Mouse (Mus musculus) intestine, embryonic 16.5 days (tissue): ENCODE measurements around the gene Rnd2. TPM values are rescaled to one million over a fixed set of nuclear protein-coding genes. Genes with fewer than 3 reads are reported as not detected.
"Not testable (repeated sequence)": the region's sequence is repeated elsewhere in the genome, so short reads cannot be mapped to it uniquely, and the experiment has no call there.

Experiments used
- ATAC-seq: fragments of 200-750 bp; cut with Nextera tagmentation; 2 replicates; pipeline ENCODE4 v1.8.0; 2017; ENCODE audit warnings: moderate TSS enrichment, moderate library complexity
- H3K27ac ChIP-seq: fragments of 300-500 bp; sonication (generic); 2 replicates; pipeline ENCODE4 v1.5.1; 2014; ENCODE audit warnings: mild to moderate bottlenecking, low read length
- H3K27me3 ChIP-seq: fragments of 300-500 bp; sonication (generic); replicated peaks from 2 replicates; pipeline ENCODE4 v1.6.1; 2014; ENCODE audit warnings: low read length, control low read depth, mixed read lengths; ENCODE audit not compliant: control insufficient read depth, insufficient read depth
- H3K36me3 ChIP-seq: fragments of 300-500 bp; sonication (generic); 2 replicates; pipeline ENCODE4 v1.6.1; 2014; ENCODE audit warnings: low read length, control low read depth; ENCODE audit not compliant: control insufficient read depth, insufficient read depth
- H3K4me1 ChIP-seq: fragments of 300-500 bp; sonication (generic); 2 replicates; pipeline ENCODE4 v1.6.1; 2014; ENCODE audit warnings: low read length, control low read depth, mixed read lengths; ENCODE audit not compliant: control insufficient read depth, insufficient read depth
- H3K4me2 ChIP-seq: fragments of 300-500 bp; sonication (generic); 2 replicates; pipeline ENCODE4 v1.6.1; 2014; ENCODE audit warnings: low read depth, low read length, control low read depth
- H3K4me3 ChIP-seq: fragments of 300-500 bp; sonication (generic); 2 replicates; pipeline ENCODE4 v1.5.1; 2014; ENCODE audit warnings: mild to moderate bottlenecking, low read length
- H3K9ac ChIP-seq: fragments of 300-500 bp; sonication (generic); 2 replicates; pipeline ENCODE4 v1.6.1; 2014; ENCODE audit warnings: low read depth, low read length
- H3K9me3 ChIP-seq: fragments of 300-500 bp; sonication (generic); 2 replicates; pipeline ENCODE4 v1.6.1; 2016; ENCODE audit warnings: low read length, control low read depth; ENCODE audit not compliant: control insufficient read depth
- WGBS: fragments of 180-500 bp; shearing (Covaris S2); extraction: QIAGEN DNeasy Blood & Tissue Kit; methylation state at CpG from one replicate; pipeline ENCODE4 v1.1.7; 2014; 5-methylcytosine and 5-hydroxymethylcytosine counted together
- polyA plus RNA-seq: library from polyadenylated mRNA; unstranded; fragments of >200 nt; fragmentation: Nextera tagmentation; extraction: Ambion mirVana; gene quantifications from 2 replicates; pipeline ENCODE4 v1.2.1, GENCODE M21; 2015

Gene Rnd2
- polyA plus RNA-seq, 1 experiment from 2014 or later = 21.0 TPM

GRCm38 (mm10) chr11:101424925-101425813, 39.6 kb upstream of the Rnd2 start, which contains the start of the genes Rundc1 and Ptges3l:
Rundc1 (plus strand) TSS chr11:101425085.
Ptges3l (minus strand) TSS chr11:101425333.
- under 1% methylated on average over 81 of the region's 81 CpGs for whole genome bisulfite sequencing
- Histone ChIP-seq H3K27ac (peak within 1 kb of the TSS; percentile 92), H3K9ac (peak within 1 kb of the TSS; percentile 94), H3K4me3 (peak within 1 kb of the TSS; percentile 97), H3K4me1 (peaks cover 19% of the 10 kb centered on the region), H3K36me3 (peaks cover under 1% of the 10 kb centered on the region; the same call in 1 of the 2 replicates), H3K27me3 (no peaks in the 10 kb centered on the region), H3K9me3 (no peaks in the 10 kb centered on the region), H3K4me2 (peak within 1 kb of the TSS; percentile 88)
- peak; percentile 95 for ATAC-seq

- Histone ChIP-seq H3K27ac (no peak overlapping the region), H3K9ac (peak overlapping the region; percentile 94), H3K27me3 (no peaks in the 10 kb centered on the region), H3K4me2 (peak overlapping the region; percentile 88), H3K9me3 (no peaks in the 10 kb centered on the region), H3K4me1 (peaks cover 19% of the 10 kb centered on the region), H3K4me3 (peak overlapping the region; percentile 97), H3K36me3 (peaks cover 5% of the 10 kb centered on the region; the same call in 1 of the 2 replicates)
- ATAC-seq = no peak
- 50% methylated on average over 8 of the region's 8 CpGs for WGBS
These were observed 38.6 kb upstream of the Rnd2 start for GRCm38 (mm10) chr11:101426165-101426564.

GRCm38 (mm10) chr11:101431327-101431726, 33.5 kb upstream of the Rnd2 start:
- Histone ChIP-seq H3K9me3 (no peaks in the 10 kb centered on the region), H3K36me3 (peaks cover 12% of the 10 kb centered on the region), H3K27ac (no peak overlapping the region), H3K4me2 (no peak overlapping the region), H3K27me3 (no peaks in the 10 kb centered on the region), H3K9ac (no peak overlapping the region), H3K4me1 (peaks cover 7% of the 10 kb centered on the region), H3K4me3 (no peak overlapping the region)
- no peak for ATAC-seq
- WGBS = 91% methylated on average over 9 of the region's 9 CpGs

GRCm38 (mm10) chr11:101433396-101433795, 31.4 kb upstream of the Rnd2 start:
- no peak for ATAC-seq
- Histone ChIP-seq H3K4me2 (no peak overlapping the region), H3K9me3 (no peaks in the 10 kb centered on the region), H3K36me3 (peaks cover 12% of the 10 kb centered on the region), H3K4me1 (no peaks in the 10 kb centered on the region), H3K9ac (no peak overlapping the region), H3K27me3 (no peaks in the 10 kb centered on the region), H3K4me3 (no peak overlapping the region), H3K27ac (no peak overlapping the region)
- WGBS = 90% methylated on average over 13 of the region's 13 CpGs

GRCm38 (mm10) chr11:101435831-101436230, 29.0 kb upstream of the Rnd2 start:
- Histone ChIP-seq H3K27me3 (no peaks in the 10 kb centered on the region), H3K4me3 (no peak overlapping the region), H3K27ac (no peak overlapping the region), H3K36me3 (peaks cover 7% of the 10 kb centered on the region), H3K9me3 (no peaks in the 10 kb centered on the region), H3K9ac (no peak overlapping the region), H3K4me2 (no peak overlapping the region), H3K4me1 (no peaks in the 10 kb centered on the region)
- WGBS = 75% methylated on average over 4 of the region's 4 CpGs
- no peak for ATAC-seq

GRCm38 (mm10) chr11:101436916-101437315, 27.9 kb upstream of the Rnd2 start:
- no peak overlapping the region for H3K4me2 ChIP-seq
- H3K27ac ChIP-seq = no peak overlapping the region
- H3K4me1 ChIP-seq = no peaks in the 10 kb centered on the region
- H3K27me3 ChIP-seq = no peaks in the 10 kb centered on the region
- peaks cover 7% of the 10 kb centered on the region for H3K36me3 ChIP-seq
- no peak overlapping the region for H3K4me3 ChIP-seq
- H3K9me3 ChIP-seq = no peaks in the 10 kb centered on the region
- no peak overlapping the region for H3K9ac ChIP-seq
- no peak for ATAC-seq
- whole genome bisulfite sequencing = 84% methylated on average over 4 of the region's 4 CpGs

- not testable (repeated sequence) for H3K9me3 ChIP-seq, H3K36me3 ChIP-seq, H3K27me3 ChIP-seq, H3K9ac ChIP-seq, H3K4me1 ChIP-seq, ATAC-seq, H3K27ac ChIP-seq, H3K4me2 ChIP-seq, H3K4me3 ChIP-seq
- WGBS = 57% methylated on average over 3 of the region's 3 CpGs
These were observed 26.8 kb upstream of the Rnd2 start for GRCm38 (mm10) chr11:101438006-101438405.

- Histone ChIP-seq H3K4me2 (peak overlapping the region; percentile 62), H3K36me3 (peaks cover 13% of the 10 kb centered on the region), H3K4me3 (peak overlapping the region; percentile 35), H3K4me1 (peaks cover 17% of the 10 kb centered on the region)
- H3K27ac ChIP-seq, H3K9ac ChIP-seq, H3K27me3 ChIP-seq, H3K9me3 ChIP-seq, ATAC-seq: not testable (repeated sequence)
- 33% methylated on average over 14 of the region's 15 CpGs for WGBS
These were observed 23.2 kb upstream of the Rnd2 start for GRCm38 (mm10) chr11:101441450-101442126.

GRCm38 (mm10) chr11:101442127-101442693, 22.6 kb upstream of the Rnd2 start, which contains the start of gene Rpl27:
Rpl27 (plus strand) TSS chr11:101442298.
- WGBS = under 1% methylated on average over 42 of the region's 42 CpGs

More at GRCm38 (mm10) chr11:101442127-101442693, 22.6 kb upstream of the Rnd2 start, which contains the start of gene Rpl27:
- H3K36me3 ChIP-seq = peaks cover 13% of the 10 kb centered on the region
- H3K4me1 ChIP-seq = peaks cover 17% of the 10 kb centered on the region
- peak within 1 kb of the TSS; percentile 83 for H3K4me3 ChIP-seq
- H3K9ac ChIP-seq = peak within 1 kb of the TSS; percentile 90
- H3K27me3 ChIP-seq = no peaks in the 10 kb centered on the region
- peak; percentile 98 for ATAC-seq
- no peaks in the 10 kb centered on the region for H3K9me3 ChIP-seq
- H3K4me2 ChIP-seq = peak within 1 kb of the TSS; percentile 76
- H3K27ac ChIP-seq = peak within 1 kb of the TSS; percentile 85
